Mouse (Mus musculus): ENCODE data around the gene E2f6.
A peak's percentile ranks its signal among the peaks of the same experiment; 100 is the strongest.

E2f6 gene

DNA sequence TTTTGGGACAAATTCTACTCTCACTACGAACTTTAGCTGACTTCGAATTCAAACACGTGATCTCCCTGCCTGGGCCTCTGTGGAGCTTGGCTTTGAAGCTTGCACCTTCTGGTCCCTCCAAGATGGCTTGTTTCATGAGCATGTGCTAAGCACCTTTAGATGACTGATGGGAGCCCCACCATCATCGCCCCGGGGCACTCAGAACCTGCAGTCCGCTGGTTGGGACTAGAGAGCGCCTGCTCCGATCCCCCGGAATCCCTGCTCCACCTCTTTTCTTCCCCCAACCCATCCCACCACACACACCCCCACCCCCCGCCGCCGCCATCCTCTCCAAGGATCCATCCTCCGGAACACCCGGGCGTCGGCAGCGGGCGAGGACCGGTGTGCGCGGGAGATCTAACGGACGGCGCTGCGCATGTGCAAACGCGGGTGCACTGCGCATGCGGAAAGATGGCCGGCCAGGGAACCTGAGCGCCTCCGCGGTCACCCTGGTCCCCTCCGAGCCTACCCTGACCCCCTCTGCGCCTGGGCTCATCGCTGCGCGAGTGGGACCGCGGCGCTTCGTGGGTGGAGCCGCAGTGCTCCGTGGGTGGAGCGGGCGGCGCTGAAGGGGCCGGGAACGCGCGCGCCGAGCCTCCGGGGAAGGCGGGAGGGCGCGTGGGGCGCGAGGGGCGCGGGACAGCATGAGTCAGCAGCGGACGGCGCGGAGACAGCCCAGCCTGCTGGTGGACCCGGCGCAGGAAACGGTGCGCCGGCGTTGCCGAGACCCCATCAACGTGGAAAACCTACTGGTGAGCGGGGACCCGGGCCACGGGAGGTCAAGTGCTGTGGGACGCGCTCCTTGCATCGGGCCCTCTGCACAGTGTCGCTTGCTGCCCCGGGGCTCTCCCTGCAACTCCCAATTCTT, at the start of gene E2f6:
TSS of gene E2f6 (plus strand) at position 439 of the 907 bp plus-strand sequence.
- peak; percentile 81 to 91 for DNase-seq

DNA sequence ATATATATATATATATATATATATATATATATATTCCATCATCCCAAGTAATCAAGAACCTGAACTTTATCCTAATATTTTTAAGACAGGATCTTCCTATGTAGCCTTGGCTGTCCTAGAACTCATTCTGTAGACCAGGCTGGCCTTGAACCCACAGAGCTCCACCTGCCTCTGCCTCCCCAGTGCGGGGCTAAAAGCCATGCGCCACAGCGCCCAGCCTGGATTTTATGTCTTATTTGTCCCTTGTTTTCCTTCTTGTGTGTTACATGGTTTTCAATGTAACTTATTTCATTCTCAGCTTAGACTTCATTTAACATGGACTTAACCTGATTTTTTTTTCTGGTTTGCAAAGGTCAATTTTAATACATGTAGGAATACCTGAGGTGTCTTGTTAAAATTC, 49.3 kb upstream of the E2f6 start:
- DNase-seq: no peak

DNA sequence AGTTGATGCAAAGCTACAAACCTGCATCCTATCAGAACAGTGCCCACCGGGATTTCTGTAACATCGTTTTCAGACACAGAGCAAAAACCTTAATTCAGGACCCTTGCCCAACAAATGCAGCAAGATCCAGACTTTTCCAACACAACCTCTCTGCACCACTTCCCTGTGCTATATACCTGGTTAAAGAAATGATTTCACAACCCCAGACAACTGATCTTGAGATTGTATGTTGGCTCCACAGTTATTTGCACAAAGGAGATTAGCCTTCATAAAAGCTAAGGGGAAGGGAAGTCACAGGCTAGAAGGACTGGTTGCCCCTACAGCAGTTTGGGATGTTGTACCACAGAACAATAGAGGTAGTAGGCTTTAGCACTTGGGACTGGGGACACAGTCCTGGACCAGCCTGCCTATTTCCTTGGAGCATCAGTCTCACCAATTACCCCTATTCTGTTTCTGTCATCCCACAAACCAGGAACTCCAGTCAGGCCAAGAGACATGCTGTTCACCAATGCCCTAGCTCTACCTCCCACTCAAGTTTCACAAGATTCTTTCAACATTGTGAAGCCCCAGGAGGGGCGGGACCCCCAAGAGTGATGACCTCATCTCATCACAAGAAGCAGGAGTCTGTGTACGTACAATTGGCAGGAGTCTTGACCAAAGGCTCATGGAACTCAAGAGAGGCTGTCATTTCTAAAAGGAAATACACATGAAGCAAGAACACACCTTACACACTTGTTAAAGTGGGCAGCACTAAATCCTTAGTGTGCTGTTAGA, 46.9 kb upstream of the E2f6 start:
- DNase-seq: no peak

DNA sequence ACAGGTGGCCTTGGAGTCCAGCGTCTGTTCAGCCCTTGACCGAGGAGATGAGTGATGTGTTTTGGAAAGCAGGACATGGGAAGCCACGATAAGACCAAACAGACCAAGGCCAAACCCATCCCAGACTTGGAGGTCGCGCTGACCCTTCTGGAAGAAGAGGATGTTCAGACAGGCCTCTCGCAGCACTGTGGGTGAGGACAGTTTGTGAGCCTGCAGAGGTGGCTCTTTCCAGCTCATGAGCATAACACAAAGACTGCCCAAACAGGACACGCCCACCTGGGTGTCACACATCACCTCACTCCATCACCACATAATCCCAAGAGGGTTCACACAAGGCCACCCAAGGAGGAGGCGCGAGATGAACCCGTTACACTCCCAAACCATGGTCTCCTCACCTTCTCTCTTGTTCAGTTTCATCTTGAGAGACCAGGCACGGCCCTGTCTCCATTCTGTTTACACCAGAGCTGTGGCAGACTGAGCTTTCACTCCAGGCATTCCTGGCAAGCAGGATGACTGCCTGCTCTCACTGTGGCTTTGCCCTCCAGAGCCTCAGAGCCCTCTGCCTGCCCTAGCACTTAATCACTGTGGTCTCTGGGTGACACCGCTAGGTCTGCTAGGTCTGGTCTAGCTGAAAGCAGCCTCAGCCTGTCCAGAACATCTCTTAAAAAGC, 45.9 kb upstream of the E2f6 start:
- no peak for DNase-seq

DNA sequence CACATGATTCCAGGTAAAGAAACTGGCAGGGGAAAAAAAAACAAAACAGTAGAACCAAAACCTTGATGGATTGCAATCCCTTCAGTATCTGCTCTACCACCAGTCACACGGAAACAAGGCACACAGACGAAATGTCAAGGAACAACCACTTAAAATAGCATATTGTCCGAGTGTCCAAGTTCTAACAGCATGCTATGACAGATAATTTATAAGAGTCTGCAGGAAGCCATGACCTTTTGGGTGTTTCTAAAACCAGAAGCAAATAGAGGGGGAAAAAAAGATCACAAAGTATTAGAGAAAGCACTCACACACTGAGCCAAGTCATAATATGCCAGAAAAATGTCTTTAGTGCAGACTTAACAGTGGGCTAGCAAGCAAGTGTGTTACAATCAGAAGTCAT, 42.5 kb upstream of the E2f6 start:
- DNase-seq: peak in 1 of 2 experiments; percentile 43

DNA sequence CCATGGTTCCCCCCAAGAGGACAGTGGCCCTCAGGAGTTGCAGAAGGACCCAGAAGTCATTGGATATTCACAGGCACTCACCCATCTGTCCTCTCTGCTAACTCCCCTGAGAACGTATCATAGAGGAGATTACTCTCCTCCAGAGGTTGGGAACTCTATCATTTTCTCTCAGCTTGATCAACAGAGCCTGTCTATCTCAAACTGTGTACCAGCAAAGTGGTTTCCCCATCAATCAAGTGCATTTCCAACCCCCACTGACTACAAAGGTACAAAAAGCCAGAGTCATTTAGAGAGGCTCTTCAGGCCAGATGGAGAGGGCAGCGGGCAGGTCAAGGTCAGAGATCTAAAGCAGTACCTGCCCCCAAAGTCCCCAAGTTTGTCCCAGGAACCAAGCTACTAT, 42.1 kb upstream of the E2f6 start:
- DNase-seq: no peak

DNA sequence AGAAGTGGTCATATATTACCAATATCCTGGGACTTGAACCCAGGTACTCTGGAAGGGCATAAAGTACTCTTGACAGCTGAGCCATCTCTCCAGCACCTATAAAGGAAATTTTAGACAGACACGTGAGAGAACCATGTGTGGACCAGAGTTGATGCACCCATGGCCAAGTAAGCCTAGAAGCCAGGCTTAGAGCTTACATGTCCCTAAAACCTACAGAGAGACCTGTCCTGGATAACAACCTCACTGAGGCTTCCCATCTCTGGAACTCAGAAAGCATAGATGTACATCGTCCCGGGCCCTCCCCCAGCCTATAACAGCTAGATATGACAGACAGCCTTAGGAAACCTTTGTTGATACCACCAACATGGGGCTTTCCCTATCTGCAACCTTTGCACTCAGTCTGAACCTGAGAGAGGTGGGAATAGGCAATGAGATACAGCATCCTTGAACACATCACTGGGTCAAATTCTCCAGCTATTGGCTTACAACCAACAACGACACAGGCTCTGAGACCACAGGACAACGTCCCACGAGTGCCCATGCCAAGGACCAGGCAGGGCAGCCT, 41.1 kb upstream of the E2f6 start:
- no peak for DNase-seq

DNA sequence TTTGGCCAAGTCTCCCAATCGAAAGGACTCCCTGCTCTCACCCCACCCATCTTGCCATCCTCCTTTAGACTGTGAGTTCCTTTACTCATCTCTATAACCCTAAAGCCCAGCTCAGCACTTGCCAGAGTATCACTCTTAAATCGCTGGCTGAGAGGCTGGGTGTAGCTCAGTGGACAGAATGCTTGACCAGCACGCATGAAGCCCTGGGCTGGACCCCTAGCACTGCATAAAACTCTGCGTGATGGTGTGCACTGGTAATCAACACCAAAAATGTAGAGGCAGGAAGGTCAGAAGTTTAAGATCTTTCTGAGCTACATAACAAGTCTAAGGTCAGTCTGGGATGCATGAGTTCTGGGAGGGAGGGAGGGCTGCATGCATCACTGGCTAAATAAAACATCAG, 36.2 kb upstream of the E2f6 start:
- no peak for DNase-seq

DNA sequence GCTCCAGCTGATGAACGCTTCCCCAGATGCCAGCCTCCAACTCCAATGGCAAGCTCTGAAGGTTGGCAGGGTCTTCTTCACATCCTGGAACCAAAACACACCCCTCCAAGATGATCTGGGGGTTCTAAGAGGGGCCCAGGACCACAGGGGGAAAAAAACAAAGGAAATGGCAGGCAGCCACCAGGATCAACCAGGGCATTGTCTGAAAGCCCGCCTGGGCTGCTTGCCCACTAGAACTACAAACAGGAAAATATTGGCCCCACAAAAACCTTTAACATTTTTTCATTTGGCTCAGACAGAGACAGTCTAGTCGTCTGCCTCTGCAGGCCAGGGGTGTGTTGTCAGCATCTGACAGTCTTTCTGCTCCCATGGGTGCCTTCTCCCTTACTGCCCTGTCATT, 35.4 kb upstream of the E2f6 start:
- peak in 1 of 2 experiments; percentile 5 for DNase-seq

DNA sequence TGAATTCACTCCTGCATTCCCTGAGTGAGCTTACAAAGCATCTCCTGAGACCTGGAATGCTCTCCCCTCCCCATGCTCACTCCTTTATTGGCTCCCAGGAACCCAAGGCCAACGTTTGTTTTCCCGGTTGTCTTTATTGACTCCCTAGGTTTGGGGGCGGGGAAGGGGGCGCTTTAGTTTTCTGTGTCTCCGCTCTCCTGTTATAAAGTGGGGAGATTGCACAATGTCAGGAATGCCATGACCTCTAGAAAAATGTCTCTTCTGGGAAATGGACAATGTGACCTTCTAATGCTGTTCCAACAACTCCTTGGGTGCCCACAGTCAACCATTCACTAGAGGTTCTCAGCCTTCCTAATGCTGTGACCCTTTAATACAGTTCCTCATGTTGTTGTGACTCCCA, 32.2 kb upstream of the E2f6 start:
- DNase-seq: no peak

DNA sequence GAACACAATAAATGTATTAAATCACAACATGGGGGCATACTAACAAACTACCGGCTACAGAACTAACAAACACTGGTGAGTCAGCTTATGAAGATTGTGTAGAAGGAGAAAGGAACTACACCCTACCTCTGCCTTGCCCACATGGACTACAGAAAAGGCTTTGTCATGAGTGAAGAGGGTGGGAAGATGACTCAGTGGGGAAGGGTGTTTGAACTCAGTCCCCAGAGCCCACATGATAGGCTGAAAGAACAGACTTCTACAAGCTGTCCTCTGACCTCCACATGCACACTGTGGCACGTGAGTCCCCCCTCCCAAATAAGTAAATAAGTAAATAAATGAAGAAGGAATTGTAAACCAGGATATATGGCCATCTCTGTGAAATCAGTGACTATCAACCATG, 31.6 kb upstream of the E2f6 start:
- DNase-seq: no peak

DNA sequence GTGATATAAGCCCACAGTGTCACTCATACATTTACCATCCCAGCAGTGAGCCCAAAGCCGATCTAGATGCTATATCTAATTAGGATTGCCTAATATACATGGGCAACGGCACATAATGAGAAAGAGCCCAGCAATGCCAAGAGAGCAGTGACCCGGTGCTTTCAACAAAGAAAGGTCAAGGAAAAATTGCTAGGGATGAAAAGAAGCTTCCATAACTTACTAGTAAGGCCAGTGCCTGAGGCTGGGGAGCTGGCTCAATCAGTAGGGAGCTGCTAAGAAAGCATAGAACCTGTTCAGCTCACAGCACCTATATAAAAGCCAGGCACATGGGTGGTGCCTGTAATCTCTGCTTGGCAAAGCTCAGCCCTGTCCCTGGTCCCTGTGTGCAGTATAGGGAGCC, 30.4 kb upstream of the E2f6 start:
- DNase-seq: no peak

DNA sequence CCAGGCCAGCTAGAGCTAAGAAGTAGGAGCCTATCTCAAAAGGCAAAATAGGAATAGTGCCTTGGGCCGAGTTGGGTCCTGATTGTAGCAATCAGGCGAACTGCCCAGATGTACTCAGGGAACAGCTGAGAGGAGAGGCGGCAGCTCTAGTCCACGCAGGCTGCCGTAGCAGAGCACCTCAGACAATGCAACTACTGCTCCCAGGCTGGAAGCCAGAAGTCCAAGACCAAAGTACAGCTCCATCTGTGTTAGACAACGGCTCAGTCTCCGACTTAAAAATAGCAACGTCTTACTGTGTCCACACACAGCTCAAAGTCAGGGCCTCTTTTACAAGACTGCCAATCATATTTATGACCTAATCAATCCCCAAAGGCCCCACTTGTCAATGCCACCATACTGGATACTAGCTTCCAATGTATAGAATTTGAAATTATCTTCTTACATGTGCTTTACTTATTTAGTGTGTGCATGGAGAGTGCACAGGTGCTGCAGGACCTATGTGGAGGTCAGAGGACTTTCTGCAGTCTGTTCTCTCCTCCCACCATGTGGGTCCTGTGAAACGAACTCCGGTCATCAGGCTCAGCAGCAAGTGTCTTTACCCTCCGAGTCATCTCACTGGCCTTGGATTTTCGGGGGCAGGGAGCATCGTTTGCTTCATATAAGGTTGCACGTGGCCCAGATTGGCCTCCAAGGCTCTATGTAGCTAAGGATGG, 29.6 kb upstream of the E2f6 start:
- DNase-seq: peak; percentile 22 to 49

DNA sequence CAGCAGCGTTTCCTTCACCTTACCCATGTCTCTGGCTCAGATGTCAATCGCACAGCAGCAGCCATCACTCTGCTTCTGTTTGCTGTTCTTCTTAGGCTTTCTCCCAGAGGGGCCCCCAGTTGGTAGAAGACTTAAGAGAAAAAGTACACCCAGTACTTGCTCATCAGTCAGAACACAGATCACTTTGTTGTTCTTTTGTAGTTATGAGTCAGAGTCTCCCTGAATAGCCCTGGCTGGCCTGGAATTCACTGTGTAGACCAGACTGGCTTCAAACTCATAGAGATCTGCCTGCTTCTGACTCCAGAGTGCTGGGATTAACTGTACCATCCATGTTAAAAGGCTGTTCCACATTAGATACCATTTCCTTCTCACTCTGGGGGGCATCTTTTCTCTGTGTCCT, 22.2 kb upstream of the E2f6 start:
- DNase-seq: no peak

DNA sequence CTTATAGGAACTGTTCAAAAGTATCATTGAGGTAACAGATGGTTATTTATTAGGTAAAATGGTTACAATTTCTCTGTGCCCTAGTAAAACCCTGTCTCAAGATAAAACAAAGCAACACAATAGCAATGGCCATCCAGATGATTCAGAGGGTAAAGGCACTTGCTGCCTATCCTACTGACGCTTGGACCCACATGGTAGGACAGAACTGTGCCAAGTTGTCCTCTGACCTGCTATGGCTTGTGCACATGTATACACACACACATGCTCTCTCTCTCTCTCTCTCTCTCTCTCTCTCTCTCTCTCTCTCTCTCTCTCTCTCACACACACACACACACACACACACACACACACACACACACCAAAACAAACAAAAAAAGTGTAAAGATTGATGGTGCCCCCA, 21.6 kb upstream of the E2f6 start:
- no peak for DNase-seq

DNA sequence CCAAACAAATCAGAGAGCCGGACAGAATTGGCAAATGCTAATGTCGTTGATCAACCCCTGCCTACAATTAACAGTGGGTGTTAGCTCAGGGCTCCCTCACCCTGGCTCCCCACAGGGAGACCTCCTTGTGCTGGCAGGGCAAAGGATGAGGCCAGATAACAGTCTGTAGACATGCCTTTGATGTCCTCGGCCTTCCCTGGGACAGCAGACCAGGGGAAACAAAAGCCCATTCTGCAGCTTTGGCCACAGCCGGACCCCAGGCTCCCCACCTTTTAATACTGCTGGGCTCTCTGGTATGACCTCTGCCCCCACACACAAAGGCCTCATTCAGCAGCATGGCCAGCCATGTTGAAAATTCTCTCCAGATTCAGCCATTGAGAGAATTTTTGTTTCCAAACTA, 21.0 kb upstream of the E2f6 start:
- DNase-seq: no peak

DNA sequence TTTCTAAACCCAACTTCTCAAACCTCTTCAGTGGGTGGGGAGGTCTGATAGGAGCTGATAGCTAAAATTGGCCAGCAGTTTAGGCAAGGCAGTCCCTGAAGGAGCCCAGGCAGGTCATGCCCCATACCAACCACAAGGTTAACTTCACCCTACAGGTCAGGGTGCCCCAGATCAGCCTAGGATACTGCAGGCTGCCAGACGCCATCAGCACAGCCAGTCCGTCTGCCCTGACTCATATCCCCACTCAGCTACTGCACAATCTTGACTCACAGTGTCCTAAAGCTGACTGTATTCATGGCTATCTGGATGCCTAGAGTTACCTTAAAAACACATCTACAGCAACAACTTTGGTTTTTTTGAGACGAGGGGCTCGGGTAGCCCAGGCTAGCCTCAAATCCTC, 20.3 kb upstream of the E2f6 start:
- DNase-seq: no peak

DNA sequence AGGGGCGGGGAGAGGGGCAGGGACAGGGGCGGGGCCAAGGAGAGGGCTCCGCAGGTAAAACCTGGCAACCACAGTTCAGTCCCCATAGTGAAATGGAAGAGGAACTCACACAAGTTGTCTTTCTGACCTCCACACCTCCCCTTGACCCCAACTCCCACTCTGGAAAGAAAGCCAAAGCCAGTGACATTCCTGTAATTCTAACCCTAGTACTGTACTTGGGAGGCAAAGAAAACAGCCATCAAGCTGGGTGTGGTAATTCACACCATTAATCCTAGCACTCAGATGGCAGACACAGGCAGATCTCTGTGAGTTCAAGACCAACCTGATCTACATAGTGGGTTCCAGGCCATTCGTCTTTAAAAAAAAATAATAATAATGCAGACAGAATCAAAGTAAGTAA, 17.4 kb upstream of the E2f6 start:
- DNase-seq: no peak

DNA sequence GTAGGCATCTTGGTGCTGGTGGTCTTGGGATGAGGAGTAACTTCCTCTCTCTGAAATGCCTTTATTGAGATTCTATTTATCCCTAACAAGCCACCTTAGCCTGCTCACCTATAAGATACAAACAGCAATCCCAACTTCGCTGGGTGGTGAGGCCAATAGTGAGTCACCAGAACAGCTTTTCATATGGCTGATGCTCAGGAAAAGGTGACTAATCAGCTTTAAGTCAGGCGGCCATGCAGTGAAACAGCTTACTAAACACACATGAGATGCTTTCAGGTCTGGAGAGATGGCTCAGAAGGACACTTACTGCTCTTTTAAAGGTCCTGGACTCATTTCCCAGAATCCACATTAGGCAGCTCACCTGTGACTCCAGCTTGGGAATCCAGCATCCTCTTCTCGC, 15.0 kb upstream of the E2f6 start:
- DNase-seq: no peak

DNA sequence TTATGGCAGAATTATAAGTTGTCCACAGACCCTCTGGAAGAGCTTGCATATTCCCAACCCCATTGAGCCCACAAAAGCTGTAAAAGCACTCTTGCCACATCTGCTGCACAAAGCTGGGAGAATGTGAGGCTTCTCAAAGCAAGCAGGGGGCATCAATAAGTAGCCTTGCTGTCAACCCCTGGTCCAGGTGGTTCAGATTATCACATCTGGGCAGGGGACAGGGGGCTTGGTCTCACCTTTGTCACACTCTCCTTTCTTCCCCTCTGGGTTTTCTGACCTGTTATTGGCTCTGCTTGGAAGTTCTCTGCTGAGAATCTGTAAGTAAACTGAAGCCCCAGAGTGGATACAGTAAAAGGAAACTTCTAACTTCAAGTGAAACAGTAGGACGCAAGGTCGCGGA, 11.9 kb upstream of the E2f6 start:
- DNase-seq: no peak

DNA sequence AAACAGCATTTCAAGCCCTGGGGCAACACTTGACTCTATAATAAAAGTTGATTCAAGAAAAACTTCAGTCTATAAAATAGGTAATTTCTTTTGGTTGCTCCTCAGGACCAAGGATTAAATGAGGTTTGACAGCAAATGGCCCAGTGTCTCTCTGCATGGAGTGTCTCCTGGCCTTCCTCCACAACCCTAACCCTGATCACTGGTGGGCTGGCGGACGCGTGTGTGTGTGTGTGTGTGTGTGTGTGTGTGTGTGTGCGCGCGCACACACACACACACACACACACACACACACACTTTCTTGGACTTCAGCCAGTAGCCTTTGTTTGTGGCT, 10.9 kb upstream of the E2f6 start:
- no peak for DNase-seq

DNA sequence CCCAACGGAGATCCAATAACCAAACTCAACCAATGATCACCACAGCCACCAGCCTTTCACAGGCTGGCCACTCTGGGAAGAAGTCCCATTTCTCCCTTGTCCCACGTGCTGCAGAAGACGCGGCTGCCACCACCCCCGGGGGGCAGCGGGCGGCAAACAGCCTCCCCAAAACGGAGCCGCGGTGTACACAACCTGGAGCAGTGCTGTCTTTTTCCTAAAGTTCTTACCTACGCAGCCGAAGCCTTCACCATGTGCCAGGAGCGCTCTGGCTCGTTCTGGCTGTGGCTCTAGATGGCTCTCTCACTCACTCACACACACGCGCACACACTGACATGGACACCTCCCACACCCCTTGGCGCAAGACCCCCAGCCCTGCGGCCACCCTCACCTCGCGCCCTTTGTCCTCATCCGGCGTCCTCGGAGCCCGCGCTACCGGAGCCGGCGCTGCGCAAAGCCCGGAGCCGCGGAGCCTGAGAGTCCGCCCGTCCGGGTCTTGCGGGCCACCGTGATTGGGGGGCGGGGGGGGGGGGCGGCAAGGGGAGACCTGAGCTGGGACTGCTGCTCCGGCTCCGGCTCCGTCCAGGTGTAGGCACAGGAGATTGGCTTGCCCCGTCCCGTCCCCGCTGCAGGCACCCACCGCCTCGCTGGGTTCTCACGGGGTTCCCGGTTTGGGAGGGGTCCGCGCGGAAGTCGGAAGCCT, 10.4 kb upstream of the E2f6 start, which contains the start of gene Greb1:
TSS of gene Greb1 (minus strand) at position 628 of the 700 bp plus-strand sequence.
- peak in 1 of 2 experiments; percentile 14 for DNase-seq
